Mouse (Mus musculus) hindbrain, embryonic 14.5 days (tissue): ENCODE results near the gene Ptprg. TPM values are rescaled to one million over a fixed set of nuclear protein-coding genes. Genes with fewer than 3 reads are reported as not detected.
A peak's percentile ranks its signal among the peaks of the same experiment; 100 is the strongest.

Source experiments
- ATAC-seq: fragments of 200-750 bp; cut with Nextera tagmentation; 2 replicates; pipeline ENCODE4 v1.8.0; 2017; ENCODE audit warnings: moderate number of reproducible peaks, mild to moderate bottlenecking, moderate TSS enrichment, moderate library complexity; ENCODE audit not compliant: low FRiP score
- DNase-seq: peaks from one replicate; pipeline ENCODE4 v3.0.0-alpha.2; 2015; ENCODE audit warnings: low spot score
- H3K27ac ChIP-seq: fragments of 300-500 bp; sonication (generic); 2 replicates; pipeline ENCODE4 v1.5.1; 2014; ENCODE audit warnings: mild to moderate bottlenecking, moderate library complexity
- H3K27me3 ChIP-seq: fragments of 300-500 bp; sonication (generic); 2 replicates; pipeline ENCODE4 v1.6.1; 2014; ENCODE audit warnings: mild to moderate bottlenecking, low read length, mixed read lengths; ENCODE audit not compliant: control insufficient read depth, insufficient read depth
- H3K36me3 ChIP-seq: fragments of 300-500 bp; sonication (generic); replicated peaks from 2 replicates; pipeline ENCODE4 v1.6.1; 2014; ENCODE audit not compliant: control insufficient read depth, insufficient read depth
- H3K4me1 ChIP-seq: fragments of 300-500 bp; sonication (generic); replicated peaks from 2 replicates; pipeline ENCODE4 v1.6.1; 2014; ENCODE audit warnings: antibody characterized with exemption, low read length, mixed read lengths; ENCODE audit not compliant: control insufficient read depth, insufficient read depth
- H3K4me2 ChIP-seq: fragments of 300-500 bp; sonication (generic); replicated peaks from 2 replicates; pipeline ENCODE4 v1.6.1; 2014; ENCODE audit warnings: mild to moderate bottlenecking, moderate library complexity
- H3K4me3 ChIP-seq: fragments of 300-500 bp; sonication (generic); replicated peaks from 2 replicates; pipeline ENCODE4 v1.5.1; 2014; ENCODE audit warnings: mild to moderate bottlenecking, low read length
- H3K9ac ChIP-seq: fragments of 300-500 bp; sonication (generic); 2 replicates; pipeline ENCODE4 v1.6.1; 2014
- H3K9me3 ChIP-seq: fragments of 300-500 bp; sonication (generic); 2 replicates; pipeline ENCODE4 v1.6.1; 2016; ENCODE audit warnings: low read length; ENCODE audit not compliant: control insufficient read depth
- WGBS: fragments of 180-500 bp; shearing (Covaris S2); extraction: QIAGEN DNeasy Blood & Tissue Kit; methylation state at CpG from one replicate; pipeline ENCODE4 v1.1.7; 2014; 5-methylcytosine and 5-hydroxymethylcytosine counted together
- polyA plus RNA-seq: library from polyadenylated mRNA; unstranded; fragments of >200 nt; fragmentation: Nextera tagmentation; extraction: Ambion mirVana; gene quantifications from 2 replicates; pipeline ENCODE4 v1.2.1, GENCODE M21; 2014

The Ptprg gene
- polyA plus RNA-seq, 1 experiment from 2014 or later, result 49.0 TPM

- Histone ChIP-seq H3K4me2 (no peak overlapping the region), H3K4me3 (no peak overlapping the region), H3K9me3 (no peaks in the 10 kb centered on the region), H3K27ac (no peak overlapping the region), H3K9ac (no peak overlapping the region), H3K27me3 (no peaks in the 10 kb centered on the region), H3K36me3 (no peaks in the 10 kb centered on the region), H3K4me1 (no peaks in the 10 kb centered on the region)
- ATAC-seq (no peak), DNase-seq (no peak)
- 47% methylated on average over 5 of the region's 5 CpGs for WGBS
Observed at GRCm38 (mm10) chr14:11965878-11966277, 412.5 kb downstream of the Ptprg start.

DNA sequence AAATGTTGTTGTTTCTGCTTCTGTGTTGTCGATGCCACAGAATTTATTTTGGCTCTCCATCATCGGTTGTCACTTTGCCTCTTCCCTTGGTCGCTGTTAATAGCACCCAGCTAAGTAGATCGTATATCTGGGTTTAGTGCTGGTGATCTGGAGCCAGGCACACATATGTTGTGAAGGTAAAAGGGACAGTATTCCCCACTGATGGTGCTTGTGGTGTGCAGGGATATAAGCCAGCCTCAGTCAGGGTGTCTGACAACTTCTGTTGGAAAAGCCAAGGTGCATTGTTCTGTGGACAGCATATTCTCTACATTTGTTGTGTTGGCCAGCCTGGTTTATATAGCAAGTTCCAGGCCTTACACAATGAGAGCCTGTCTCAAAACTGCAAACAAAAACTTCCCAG, 428.4 kb downstream of the Ptprg start:
- Histone ChIP-seq H3K4me1 (peaks cover 16% of the 10 kb centered on the region), H3K27me3 (no peaks in the 10 kb centered on the region), H3K9ac (no peak overlapping the region), H3K4me3 (no peak overlapping the region), H3K9me3 (no peaks in the 10 kb centered on the region), H3K27ac (peak overlapping the region; percentile 4; the same call in 1 of the 2 replicates), H3K36me3 (no peaks in the 10 kb centered on the region), H3K4me2 (no peak overlapping the region)
- ATAC-seq, result no peak
- no peak for DNase-seq
- WGBS, result 81% methylated on average over 4 of the region's 4 CpGs

DNA sequence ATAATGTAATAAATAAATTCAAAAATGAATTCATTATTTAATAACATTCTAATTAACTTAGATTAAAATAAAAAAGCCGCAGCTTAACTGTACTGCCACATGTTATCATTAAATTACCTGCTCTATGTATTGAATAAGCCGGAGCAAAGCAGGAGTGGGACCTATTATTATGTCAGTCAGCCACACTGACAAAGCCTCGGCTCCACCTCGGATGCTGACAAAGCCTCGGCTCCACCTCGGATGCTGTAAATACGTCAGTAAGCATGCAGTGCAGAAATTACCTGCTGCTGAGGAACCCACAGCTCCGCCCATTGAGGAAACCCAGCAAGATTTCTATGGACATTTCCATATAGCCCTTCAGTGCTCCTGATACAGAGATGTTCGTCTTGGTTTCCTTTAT, 429.7 kb downstream of the Ptprg start:
- Histone ChIP-seq H3K27me3 (no peaks in the 10 kb centered on the region), H3K4me2 (no peak overlapping the region), H3K9me3 (no peaks in the 10 kb centered on the region), H3K4me3 (no peak overlapping the region), H3K27ac (peak overlapping the region; percentile 47), H3K9ac (0 out of 2 replicates have a peak overlapping the region, but pooled peaks have one; percentile 28), H3K4me1 (peaks cover 16% of the 10 kb centered on the region), H3K36me3 (no peaks in the 10 kb centered on the region)
- no peak for ATAC-seq
- WGBS, result 47% methylated on average over 9 of the region's 9 CpGs
- DNase-seq, result no peak

DNA sequence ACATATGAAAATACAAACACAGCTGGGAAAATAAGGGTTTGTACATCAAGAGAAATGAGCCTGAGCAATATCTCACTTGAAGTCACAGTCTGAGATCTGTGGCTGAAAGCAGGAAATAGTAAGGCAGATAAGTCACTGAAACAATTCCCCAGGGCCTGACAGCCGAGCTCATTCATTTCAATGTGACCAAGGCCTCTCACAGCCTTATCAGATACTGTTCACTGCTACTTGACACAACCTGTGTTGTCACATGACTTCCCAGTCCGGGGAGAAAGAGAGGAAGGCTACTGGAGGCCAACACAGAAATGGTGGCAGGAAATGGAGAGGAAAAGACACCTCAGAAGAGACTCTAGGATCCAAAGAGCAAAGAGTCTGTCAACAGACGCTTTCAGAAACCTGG, 430.8 kb downstream of the Ptprg start:
- peaks cover 16% of the 10 kb centered on the region for H3K4me1 ChIP-seq
- H3K9me3 ChIP-seq, result no peaks in the 10 kb centered on the region
- 59% methylated on average over 3 of the region's 3 CpGs for WGBS
- no peak for ATAC-seq
- H3K4me3 ChIP-seq, result no peak overlapping the region
- no peak overlapping the region for H3K9ac ChIP-seq
- no peaks in the 10 kb centered on the region for H3K27me3 ChIP-seq
- H3K36me3 ChIP-seq, result no peaks in the 10 kb centered on the region
- DNase-seq, result no peak
- H3K27ac ChIP-seq, result no peak overlapping the region
- no peak overlapping the region for H3K4me2 ChIP-seq

DNA sequence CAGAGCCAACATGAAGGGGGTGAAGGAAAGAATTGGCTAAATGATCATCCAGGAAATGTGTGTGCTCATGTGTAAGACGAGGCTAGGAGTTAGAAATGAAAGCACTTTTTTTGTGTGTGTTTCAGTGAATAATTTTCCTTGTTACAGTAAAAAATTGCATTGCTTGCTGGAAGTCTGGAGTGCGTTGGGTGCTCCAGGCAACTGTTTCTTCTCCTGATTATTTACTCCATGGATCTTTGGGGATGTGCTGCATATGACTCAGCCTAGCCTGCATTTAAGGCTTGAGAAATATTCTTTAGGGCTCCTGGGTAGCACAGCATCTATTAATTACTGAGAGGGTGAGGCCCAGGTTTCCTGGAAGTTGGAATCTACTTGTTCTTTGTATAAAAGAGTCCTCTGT, 435.6 kb downstream of the Ptprg start:
- WGBS, result 60% methylated on average over 2 of the region's 2 CpGs
- Histone ChIP-seq H3K27ac (no peak overlapping the region), H3K9ac (no peak overlapping the region), H3K36me3 (no peaks in the 10 kb centered on the region), H3K4me1 (no peaks in the 10 kb centered on the region), H3K9me3 (no peaks in the 10 kb centered on the region), H3K4me2 (no peak overlapping the region), H3K4me3 (no peak overlapping the region), H3K27me3 (no peaks in the 10 kb centered on the region)
- ATAC-seq, result no peak
- no peak for DNase-seq

DNA sequence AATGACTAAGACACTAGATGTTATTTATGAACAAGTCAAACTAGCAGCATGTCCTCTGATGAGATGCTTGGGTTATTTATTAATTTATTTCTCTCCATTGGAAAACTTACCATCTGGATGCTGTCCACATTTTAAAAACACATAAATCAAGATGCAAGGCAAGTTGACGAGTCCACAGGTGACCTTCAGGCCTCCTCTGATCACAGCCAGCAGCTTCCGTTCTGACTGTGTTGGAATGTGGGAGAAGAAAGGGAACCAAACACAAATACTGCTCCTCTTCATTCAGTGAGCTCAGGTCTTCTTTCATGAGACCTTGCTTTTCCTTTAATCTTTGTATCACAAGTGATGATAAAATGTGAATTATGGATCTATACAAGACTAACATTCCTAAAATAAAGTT, 437.8 kb downstream of the Ptprg start:
- DNase-seq (no peak), ATAC-seq (no peak)
- no peaks in the 10 kb centered on the region for H3K36me3 ChIP-seq
- no peak overlapping the region for H3K4me3 ChIP-seq
- no peaks in the 10 kb centered on the region for H3K4me1 ChIP-seq
- WGBS, result 75% methylated on average over 2 of the region's 2 CpGs
- no peak overlapping the region for H3K4me2 ChIP-seq
- H3K9me3 ChIP-seq, result no peaks in the 10 kb centered on the region
- no peak overlapping the region for H3K9ac ChIP-seq
- no peak overlapping the region for H3K27ac ChIP-seq
- no peaks in the 10 kb centered on the region for H3K27me3 ChIP-seq

- no peak overlapping the region for H3K27ac ChIP-seq
- no peak overlapping the region for H3K4me3 ChIP-seq
- H3K27me3 ChIP-seq, result no peaks in the 10 kb centered on the region
- H3K4me2 ChIP-seq, result no peak overlapping the region
- H3K9ac ChIP-seq, result no peak overlapping the region
- ATAC-seq (no peak), DNase-seq (no peak)
- H3K4me1 ChIP-seq, result no peaks in the 10 kb centered on the region
- H3K9me3 ChIP-seq, result no peaks in the 10 kb centered on the region
- no peaks in the 10 kb centered on the region for H3K36me3 ChIP-seq
- 71% methylated on average over 4 of the region's 4 CpGs for WGBS
Observed at GRCm38 (mm10) chr14:11992111-11992510, 438.8 kb downstream of the Ptprg start.

GRCm38 (mm10) chr14:11992534-11992933, 439.2 kb downstream of the Ptprg start:
- WGBS, result 94% methylated on average over 6 of the region's 6 CpGs
- ATAC-seq, result no peak
- Histone ChIP-seq H3K27ac (no peak overlapping the region), H3K4me1 (no peaks in the 10 kb centered on the region), H3K9ac (no peak overlapping the region), H3K27me3 (no peaks in the 10 kb centered on the region), H3K4me2 (no peak overlapping the region), H3K9me3 (no peaks in the 10 kb centered on the region), H3K4me3 (no peak overlapping the region), H3K36me3 (no peaks in the 10 kb centered on the region)
- DNase-seq, result no peak

GRCm38 (mm10) chr14:11997555-11997954, 444.2 kb downstream of the Ptprg start:
- ATAC-seq, result no peak
- H3K9ac ChIP-seq, result no peak overlapping the region

GRCm38 (mm10) chr14:11998464-11998863, 445.1 kb downstream of the Ptprg start:
- Histone ChIP-seq H3K4me1 (peaks cover 6% of the 10 kb centered on the region; the same call in 1 of the 2 replicates), H3K27me3 (no peaks in the 10 kb centered on the region), H3K9me3 (no peaks in the 10 kb centered on the region), H3K4me2 (no peak overlapping the region), H3K4me3 (no peak overlapping the region), H3K36me3 (no peaks in the 10 kb centered on the region), H3K9ac (no peak overlapping the region), H3K27ac (no peak overlapping the region)
- DNase-seq, result no peak
- no peak for ATAC-seq
- WGBS, result 79% methylated on average over 4 of the region's 4 CpGs

More at GRCm38 (mm10) chr14:11997555-11997954, 444.2 kb downstream of the Ptprg start:
- no peak overlapping the region for H3K27ac ChIP-seq
- 79% methylated on average over 6 of the region's 6 CpGs for WGBS
- H3K4me1 ChIP-seq, result peaks cover 6% of the 10 kb centered on the region; the same call in 1 of the 2 replicates
- no peak overlapping the region for H3K4me3 ChIP-seq
- DNase-seq, result no peak
- no peaks in the 10 kb centered on the region for H3K9me3 ChIP-seq
- H3K27me3 ChIP-seq, result no peaks in the 10 kb centered on the region
- no peak overlapping the region for H3K4me2 ChIP-seq
- H3K36me3 ChIP-seq, result no peaks in the 10 kb centered on the region
